Mouse (Mus musculus) hindbrain, embryonic 11.5 days (tissue): ENCODE data around the gene Chp1. TPM values are rescaled to one million over a fixed set of nuclear protein-coding genes. Genes with fewer than 3 reads are reported as not detected.
A peak's percentile ranks its signal among the peaks of the same experiment; 100 is the strongest.
"Not testable (repeated sequence)": the region's sequence is repeated elsewhere in the genome, so short reads cannot be mapped to it uniquely, and the experiment has no call there.

Source experiments
- ATAC-seq: fragments of 200-750 bp; cut with Nextera tagmentation; 2 replicates; pipeline ENCODE4 v1.8.0; 2017; ENCODE audit warnings: mild to moderate bottlenecking, moderate TSS enrichment, moderate library complexity; ENCODE audit not compliant: low FRiP score
- DNase-seq: peaks from one replicate; pipeline ENCODE4 v3.0.0-alpha.2; 2015; ENCODE audit warnings: low spot score
- H3K27ac ChIP-seq: fragments of 300-500 bp; sonication (generic); 2 replicates; pipeline ENCODE4 v1.5.1; 2014; ENCODE audit warnings: mild to moderate bottlenecking, low read depth, low read length
- H3K27me3 ChIP-seq: fragments of 300-500 bp; sonication (generic); 2 replicates; pipeline ENCODE4 v1.6.1; 2014; ENCODE audit warnings: mild to moderate bottlenecking, low read length, moderate library complexity, mixed read lengths; ENCODE audit not compliant: control insufficient read depth, insufficient read depth
- H3K36me3 ChIP-seq: fragments of 300-500 bp; sonication (generic); 2 replicates; pipeline ENCODE4 v1.6.1; 2014; ENCODE audit warnings: mild to moderate bottlenecking, low read length, moderate library complexity, mixed read lengths; ENCODE audit not compliant: control insufficient read depth, insufficient read depth
- H3K4me1 ChIP-seq: fragments of 300-500 bp; sonication (generic); replicated peaks from 2 replicates; pipeline ENCODE4 v1.6.1; 2014; ENCODE audit warnings: low read length, mixed read lengths; ENCODE audit not compliant: control insufficient read depth, insufficient read depth
- H3K4me2 ChIP-seq: fragments of 300-500 bp; sonication (generic); replicated peaks from 2 replicates; pipeline ENCODE4 v1.6.1; 2014; ENCODE audit warnings: mild to moderate bottlenecking, low read depth, low read length
- H3K4me3 ChIP-seq: fragments of 300-500 bp; sonication (generic); 2 replicates; pipeline ENCODE4 v1.5.1; 2014; ENCODE audit warnings: low read depth, low read length
- H3K9ac ChIP-seq: fragments of 300-500 bp; sonication (generic); 2 replicates; pipeline ENCODE4 v1.6.1; 2014; ENCODE audit warnings: low read depth, low read length
- H3K9me3 ChIP-seq: fragments of 300-500 bp; sonication (generic); 2 replicates; pipeline ENCODE4 v1.6.1; 2016; ENCODE audit warnings: low read length; ENCODE audit not compliant: control insufficient read depth
- WGBS: fragments of 180-500 bp; shearing (Covaris S2); extraction: QIAGEN DNeasy Blood & Tissue Kit; methylation state at CpG from one replicate; pipeline ENCODE4 v1.1.7; 2014; 5-methylcytosine and 5-hydroxymethylcytosine counted together
- polyA plus RNA-seq: library from polyadenylated mRNA; unstranded; fragments of >200 nt; fragmentation: Nextera tagmentation; extraction: Ambion mirVana; gene quantifications from 2 replicates; pipeline ENCODE4 v1.2.1, GENCODE M21; 2014

The Chp1 gene
- polyA plus RNA-seq, 1 experiment from 2014 or later: 62.3 TPM

DNA sequence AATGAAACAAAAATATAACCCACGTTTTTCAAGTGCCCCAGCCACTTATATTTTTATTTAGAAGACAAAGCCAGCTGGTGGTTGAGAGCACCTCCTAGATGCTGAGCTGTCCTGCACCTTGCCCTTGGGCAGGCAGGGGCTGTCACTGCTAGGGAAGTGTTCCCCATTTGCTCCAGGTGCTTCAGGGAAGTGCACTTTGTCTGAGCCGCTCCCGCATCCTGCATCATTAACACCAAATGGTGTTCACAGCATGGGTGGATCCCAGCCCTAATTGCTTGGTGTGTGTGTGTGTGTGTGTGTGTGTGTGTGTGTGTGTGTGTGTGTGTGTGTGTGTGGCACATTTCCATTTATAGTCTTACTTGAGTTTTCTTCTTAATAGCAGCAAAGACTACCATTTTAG, 54.1 kb downstream of the Chp1 start:
- H3K4me2 ChIP-seq, H3K9me3 ChIP-seq, H3K4me1 ChIP-seq, H3K27ac ChIP-seq, H3K36me3 ChIP-seq, H3K4me3 ChIP-seq, DNase-seq, H3K9ac ChIP-seq, ATAC-seq, H3K27me3 ChIP-seq: not testable (repeated sequence)
- WGBS: 75% methylated on average over 3 of the region's 3 CpGs

DNA sequence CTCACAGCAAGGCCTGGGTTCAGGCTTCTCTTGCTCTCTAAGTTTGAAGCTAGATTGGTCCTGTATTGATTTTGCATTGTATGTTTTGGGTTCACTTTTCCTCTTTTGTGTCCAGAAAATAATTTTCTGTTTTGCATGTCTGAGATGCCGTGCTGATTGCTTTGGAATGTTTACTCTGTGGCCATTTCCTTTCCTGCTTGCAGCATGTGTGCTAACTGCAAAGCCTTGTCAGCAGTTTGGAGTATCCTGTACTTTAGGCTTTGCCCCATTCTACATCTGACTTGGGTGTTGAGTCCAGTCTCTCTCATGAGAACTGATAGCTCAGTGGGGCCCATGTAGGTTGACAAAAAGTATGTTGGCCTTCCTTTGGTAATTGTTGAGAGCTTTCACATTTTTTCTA, 55.0 kb downstream of the Chp1 start:
- H3K4me1 ChIP-seq: no peaks in the 10 kb centered on the region
- no peak overlapping the region for H3K4me3 ChIP-seq
- H3K27me3 ChIP-seq: no peaks in the 10 kb centered on the region
- peaks cover 2% of the 10 kb centered on the region; the same call in 1 of the 2 replicates for H3K36me3 ChIP-seq
- ATAC-seq: no peak
- 83% methylated on average over 1 of the region's 1 CpGs for WGBS
- H3K9me3 ChIP-seq: no peaks in the 10 kb centered on the region
- no peak overlapping the region for H3K9ac ChIP-seq
- DNase-seq: no peak
- H3K27ac ChIP-seq: no peak overlapping the region
- no peak overlapping the region for H3K4me2 ChIP-seq

DNA sequence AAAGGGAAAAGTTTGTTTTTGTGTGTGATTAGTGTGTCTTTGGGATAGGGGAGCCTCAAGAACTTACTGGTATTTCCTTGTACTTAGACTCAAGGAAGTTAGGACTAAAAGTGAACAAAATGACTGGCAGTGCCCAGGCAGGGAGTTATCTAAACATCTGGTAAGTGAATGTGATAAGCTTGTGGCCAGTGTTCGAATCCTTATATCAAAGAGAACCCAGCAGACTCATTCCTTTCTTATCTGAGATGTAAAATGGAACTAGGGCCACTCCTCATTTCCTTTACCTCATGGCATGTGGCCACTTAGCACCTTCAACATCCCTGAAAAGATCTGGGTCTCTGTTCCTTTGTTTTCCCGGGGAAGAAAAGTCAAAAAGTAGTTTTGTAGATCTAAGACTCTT, 56.4 kb downstream of the Chp1 start:
- DNase-seq: no peak
- Histone ChIP-seq H3K4me3 (no peak overlapping the region), H3K9ac (no peak overlapping the region), H3K4me2 (no peak overlapping the region), H3K27ac (no peak overlapping the region), H3K36me3 (peaks cover under 1% of the 10 kb centered on the region; the same call in 1 of the 2 replicates), H3K9me3 (no peaks in the 10 kb centered on the region), H3K4me1 (no peaks in the 10 kb centered on the region), H3K27me3 (no peaks in the 10 kb centered on the region)
- no peak for ATAC-seq
- 78% methylated on average over 2 of the region's 2 CpGs for WGBS

DNA sequence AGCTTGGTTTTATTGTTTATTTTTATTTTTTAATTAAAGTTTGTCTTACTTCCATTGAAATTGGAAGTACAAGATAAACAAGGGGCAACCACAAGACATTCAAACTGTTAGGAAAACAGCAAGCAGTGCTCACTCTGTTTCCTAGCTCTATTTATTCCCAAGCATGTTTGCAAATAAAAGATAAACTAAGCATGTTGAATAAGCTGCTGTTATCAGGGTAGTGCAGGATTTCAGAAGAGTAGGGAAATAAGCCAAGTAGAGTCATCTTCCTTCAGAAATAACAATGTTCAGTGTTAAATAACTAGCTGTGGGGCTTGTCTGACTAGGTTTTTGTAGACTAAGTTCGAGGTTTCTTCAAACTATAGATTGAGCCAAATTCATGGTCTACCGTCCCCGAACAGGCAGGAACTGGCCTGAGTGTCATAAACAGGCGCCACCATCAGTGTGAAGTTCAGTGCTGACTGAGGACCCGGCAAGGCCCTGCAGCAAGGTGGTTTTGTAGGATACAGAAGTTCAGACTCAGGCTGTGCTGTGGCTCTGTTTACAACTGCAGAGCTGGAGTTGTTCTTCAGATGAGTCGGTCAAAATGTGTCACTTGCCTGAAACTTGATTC, 58.0 kb downstream of the Chp1 start:
- DNase-seq (no peak), ATAC-seq (no peak)
- Histone ChIP-seq H3K4me2 (no peak overlapping the region), H3K9ac (no peak overlapping the region), H3K9me3 (no peaks in the 10 kb centered on the region), H3K4me3 (no peak overlapping the region), H3K27me3 (no peaks in the 10 kb centered on the region), H3K27ac (no peak overlapping the region), H3K4me1 (no peaks in the 10 kb centered on the region), H3K36me3 (peaks cover 3% of the 10 kb centered on the region; the same call in 1 of the 2 replicates)
- 94% methylated on average over 6 of the region's 6 CpGs for WGBS

DNA sequence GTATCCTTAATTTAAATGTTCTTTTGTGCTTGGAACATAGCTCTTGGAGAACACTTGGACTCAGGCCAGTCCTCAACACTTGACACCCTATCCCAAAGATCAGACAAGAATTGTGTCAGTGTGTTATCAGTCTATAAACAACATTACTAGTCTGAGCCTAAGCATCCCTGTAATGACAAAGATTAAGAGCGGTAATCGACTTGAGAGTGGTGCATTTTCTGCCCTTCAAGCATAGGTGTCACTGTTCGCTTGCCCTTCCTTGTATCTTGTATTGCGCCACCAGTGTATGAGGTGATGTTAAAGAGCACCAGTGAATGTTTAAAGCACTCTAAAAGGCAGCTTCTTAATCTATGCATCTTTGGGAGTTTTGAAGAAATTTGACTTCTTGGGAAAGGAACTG, 59.5 kb downstream of the Chp1 start:
- H3K9me3 ChIP-seq: no peaks in the 10 kb centered on the region
- H3K36me3 ChIP-seq: peaks cover 3% of the 10 kb centered on the region; the same call in 1 of the 2 replicates
- H3K4me1 ChIP-seq: no peaks in the 10 kb centered on the region
- no peak for ATAC-seq
- DNase-seq: no peak
- H3K27ac ChIP-seq: no peak overlapping the region
- 97% methylated on average over 4 of the region's 4 CpGs for WGBS
- no peak overlapping the region for H3K9ac ChIP-seq
- no peak overlapping the region for H3K4me2 ChIP-seq
- no peaks in the 10 kb centered on the region for H3K27me3 ChIP-seq
- no peak overlapping the region for H3K4me3 ChIP-seq

DNA sequence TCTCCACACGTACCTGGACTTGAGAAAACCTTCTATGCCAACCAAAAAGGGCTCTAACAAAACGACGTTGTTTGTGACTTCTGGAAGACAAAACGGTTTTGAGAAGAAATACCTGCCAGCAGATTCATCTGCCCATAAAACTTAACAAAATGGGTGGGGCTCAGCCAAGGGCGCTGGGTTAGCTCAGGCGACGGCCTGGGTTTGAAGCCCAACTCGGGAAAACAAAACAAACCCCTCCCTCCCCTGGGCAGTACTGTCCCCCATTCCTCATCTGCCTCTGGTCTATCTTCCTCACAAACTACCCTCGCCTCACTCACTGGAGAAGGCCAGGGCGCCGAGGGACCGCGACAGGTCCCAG, 70.3 kb downstream of the Chp1 start:
- DNase-seq: no peak
- Histone ChIP-seq H3K27ac (no peak overlapping the region), H3K4me1 (peaks cover 8% of the 10 kb centered on the region; the same call in 1 of the 2 replicates), H3K4me3 (peak overlapping the region; percentile 80), H3K27me3 (no peaks in the 10 kb centered on the region), H3K36me3 (no peaks in the 10 kb centered on the region), H3K4me2 (peak overlapping the region; percentile 74), H3K9ac (peak overlapping the region; percentile 60), H3K9me3 (no peaks in the 10 kb centered on the region)
- 0% methylated on average over 13 of the region's 13 CpGs for WGBS
- no peak; the same call in 1 of the 2 replicates for ATAC-seq

DNA sequence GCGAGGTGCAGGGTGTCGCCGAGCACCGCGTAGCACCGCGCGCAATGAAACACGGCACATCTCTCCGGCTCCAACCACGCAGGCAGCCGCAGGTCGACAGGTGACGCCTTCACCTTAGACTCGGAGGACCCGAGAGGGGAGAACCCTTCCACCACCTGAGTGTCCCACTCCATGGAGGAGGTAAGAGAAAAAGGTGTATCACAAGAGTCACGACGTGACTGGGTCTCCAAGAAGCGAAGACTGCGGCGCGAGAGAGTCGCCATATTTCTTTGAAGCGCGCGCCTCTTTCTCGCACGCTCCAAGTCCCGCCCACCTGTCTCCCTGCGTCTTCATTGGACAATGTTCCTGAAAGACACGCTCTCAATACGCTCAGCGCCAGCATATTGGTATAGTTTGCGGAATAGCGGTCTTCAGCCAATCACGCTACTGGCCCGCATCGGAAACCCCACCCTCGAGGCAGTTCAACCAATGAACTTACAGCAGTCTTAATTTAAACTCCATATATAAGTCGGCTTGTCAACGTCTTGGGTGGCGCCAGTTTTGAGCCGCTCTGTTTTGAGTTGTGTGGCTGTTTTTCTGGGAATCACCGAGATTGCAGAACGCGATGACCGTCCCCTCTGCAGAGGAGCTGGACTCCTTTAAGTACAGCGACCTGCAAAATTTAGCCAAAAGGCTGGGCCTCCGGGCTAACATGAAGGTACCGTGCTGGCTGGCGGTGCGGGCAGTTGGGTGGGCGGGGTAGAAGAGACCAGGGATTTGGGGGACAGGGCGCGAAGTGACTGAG, 70.9 kb downstream of the Chp1 start, which contains the start of the genes Nusap1 and Oip5:
TSS of gene Nusap1 (plus strand) at position 100 of the 784 bp plus-strand sequence.
TSS of gene Oip5 (minus strand) at position 271 of the 784 bp plus-strand sequence.
- peak within 1 kb of the TSS; percentile 74 for H3K4me2 ChIP-seq
- WGBS: under 1% methylated on average over 55 of the region's 55 CpGs
- H3K9ac ChIP-seq: peak within 1 kb of the TSS; percentile 60
- ATAC-seq: peak; percentile 99
- peak; percentile 95 for DNase-seq
- H3K27ac ChIP-seq: no peak within 1 kb of the TSS
- H3K27me3 ChIP-seq: no peaks in the 10 kb centered on the region
- peak within 1 kb of the TSS; percentile 80 for H3K4me3 ChIP-seq
- no peaks in the 10 kb centered on the region for H3K36me3 ChIP-seq
- H3K4me1 ChIP-seq: peaks cover 8% of the 10 kb centered on the region; the same call in 1 of the 2 replicates
- no peaks in the 10 kb centered on the region for H3K9me3 ChIP-seq

DNA sequence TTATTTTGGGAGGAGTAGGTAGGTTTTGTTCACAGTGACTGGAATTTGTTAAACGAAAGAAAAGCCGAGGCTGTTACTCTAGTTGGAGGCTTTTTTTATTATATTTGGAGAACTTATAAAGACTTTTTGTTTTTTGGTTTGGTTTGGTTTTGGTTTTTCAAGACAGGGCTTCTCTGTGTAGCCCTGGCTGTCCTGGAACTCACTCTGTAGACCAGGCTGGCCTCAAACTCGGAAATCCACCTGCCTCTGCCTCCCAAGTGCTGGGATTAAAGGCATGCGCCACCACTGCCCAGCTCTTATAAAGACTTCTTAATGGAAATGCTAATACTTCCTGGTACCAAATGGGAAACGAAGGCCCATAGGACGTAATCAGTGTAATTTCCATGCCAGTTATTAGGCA, 71.5 kb downstream of the Chp1 start:
- Histone ChIP-seq H3K4me2 (peak overlapping the region; percentile 50), H3K9ac (peak overlapping the region; percentile 34), H3K4me3 (peak overlapping the region; percentile 80)
- not testable (repeated sequence) for H3K9me3 ChIP-seq, ATAC-seq, H3K36me3 ChIP-seq, DNase-seq, H3K27ac ChIP-seq, H3K27me3 ChIP-seq, H3K4me1 ChIP-seq
- 20% methylated on average over 6 of the region's 6 CpGs for WGBS
